Mouse (Mus musculus) testis, adult 2 months (tissue): ENCODE measurements around the gene Tns4.

Source experiments
- CTCF ChIP-seq: fragments of 200-500 bp; IDR thresholded peaks from 2 replicates; pipeline ENCODE4 v1.5.1; 2012; ENCODE audit warnings: low read depth, mild to moderate bottlenecking, inconsistent platforms, low read length, moderate library complexity; ENCODE audit not compliant: control insufficient read depth, insufficient read depth, insufficient replicate concordance
- POLR2A ChIP-seq: fragments of 200-500 bp; IDR thresholded peaks from 2 replicates; pipeline ENCODE4 v1.6.1; 2012; ENCODE audit warnings: low read depth, mild to moderate bottlenecking, inconsistent platforms, low read length, moderate library complexity; ENCODE audit not compliant: control insufficient read depth

GRCm38 (mm10) chr11:99127785-99128682 is 38.9 kb upstream of the Tns4 start:
- TF ChIP-seq CTCF = no peak
- TF ChIP-seq POLR2A = no peak
